1 mouse cellular context compared by ENCODE assay signal in genomic region chr2:181136934-181137333, GRCm38 (mm10).
TF ChIP-seq lines count a peak whose summit lies in the region.

No protein-coding gene starts in this region.

TF ChIP-seq in MEL, 35 proteins besides CTCF, POLR2A, EP300 and RAD21 (continued from another document):
- TF ChIP-seq USF2 (IDR thresholded peaks at IDR 0.05; ENCODE audit: borderline replicate concordance in 1 of 2, insufficient read depth in 1 of 2, low read depth in 1 of 2, low read length in 2 of 2), result no peak
TF ChIP-seq in MEL: peak in this region for 0.
